8 mouse cellular contexts compared by ENCODE assay signal in the genomic region with DNA sequence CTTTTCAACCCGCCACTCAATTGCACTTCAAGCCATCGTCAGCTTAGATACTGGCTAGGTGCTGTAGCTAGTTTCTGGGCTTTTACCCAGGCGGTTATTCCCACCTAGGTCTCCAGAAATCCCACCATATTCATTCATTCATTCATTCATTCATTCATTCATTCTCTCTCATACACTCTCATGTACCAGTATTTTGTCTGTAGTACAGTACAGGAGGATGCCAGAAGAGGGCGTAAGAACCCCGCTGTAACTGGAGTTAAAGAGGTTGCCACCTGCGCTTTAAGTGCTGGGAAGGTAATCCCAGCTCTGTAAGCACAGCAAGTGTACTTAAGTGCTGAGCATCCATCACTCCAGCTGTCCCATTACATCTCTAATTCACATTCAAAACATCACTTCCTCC. TPM values are rescaled to one million over a fixed set of nuclear protein-coding genes. Genes with fewer than 3 reads are reported as not detected.
DNase-seq lines count a peak whose midpoint lies in the region; ATAC-seq lines count a peak whose summit lies in the region.

No protein-coding gene starts in this region.

- no peak overlapping the region for H3K4me3 ChIP-seq in forebrain, embryonic 12.5 days (replicated peaks)
- no peak overlapping the region for H3K4me3 ChIP-seq in forebrain, embryonic 16.5 days (replicated peaks; ENCODE audit: low read length)
- peak overlapping the region; percentile 70; the same call in 1 of the 2 replicates for H3K4me3 ChIP-seq in midbrain, embryonic 10.5 days
- H3K4me3 ChIP-seq in midbrain, embryonic 11.5 days (ENCODE audit: low read depth, low read length), result no peak overlapping the region
- H3K4me3 ChIP-seq in limb, embryonic 12.5 days (replicated peaks), result peak overlapping the region; percentile 61; the same call in 1 of the 2 replicates

- DNase-seq in midbrain, embryonic 10.5 days (ENCODE audit: low spot score), result no peak
- no peak for DNase-seq in midbrain, embryonic 11.5 days (ENCODE audit: low spot score, missing footprints)
- peak; percentile 53 for DNase-seq in splenic B cell, adult 2 months (ENCODE audit: low read depth, low spot score)
- DNase-seq in spleen, adult 12 weeks (ENCODE audit: low spot score), result no peak
- DNase-seq in frontal cortex, postnatal 36 days (ENCODE audit: low spot score in 2 of 2), result no peak

- H3K9ac ChIP-seq in forebrain, embryonic 12.5 days, result no peak overlapping the region
- no peak overlapping the region for H3K9ac ChIP-seq in forebrain, embryonic 16.5 days (replicated peaks; ENCODE audit: low read depth, low read length)
- no peak overlapping the region for H3K9ac ChIP-seq in midbrain, embryonic 11.5 days (ENCODE audit: low read length)
- H3K9ac ChIP-seq in limb, embryonic 12.5 days (replicated peaks), result no peak overlapping the region

- 40% methylated on average over 6 of the region's 6 CpGs for WGBS in forebrain, embryonic 12.5 days
- WGBS in forebrain, embryonic 16.5 days, result 51% methylated on average over 6 of the region's 6 CpGs
- WGBS in midbrain, embryonic 10.5 days, result 42% methylated on average over 6 of the region's 6 CpGs
- 39% methylated on average over 6 of the region's 6 CpGs for WGBS in midbrain, embryonic 11.5 days
- WGBS in limb, embryonic 12.5 days, result 45% methylated on average over 6 of the region's 6 CpGs

- H3K36me3 ChIP-seq in forebrain, embryonic 12.5 days (replicated peaks), result 0 out of 2 replicates have a peak, but pooled peaks cover 9% of the 10 kb centered on the region
- H3K36me3 ChIP-seq in forebrain, embryonic 16.5 days (ENCODE audit: control insufficient read depth, insufficient read depth), result no peaks in the 10 kb centered on the region
- H3K36me3 ChIP-seq in midbrain, embryonic 10.5 days, result peaks cover 19% of the 10 kb centered on the region
- H3K36me3 ChIP-seq in midbrain, embryonic 11.5 days (ENCODE audit: control insufficient read depth, insufficient read depth, low read length), result no peaks in the 10 kb centered on the region
- peaks cover 18% of the 10 kb centered on the region for H3K36me3 ChIP-seq in limb, embryonic 12.5 days
- no peaks in the 10 kb centered on the region; the same call in 1 of the 2 replicates for H3K36me3 ChIP-seq in splenic B cell, adult 2 months (ENCODE audit: control insufficient read depth, insufficient read depth, low read length, poor library complexity, severe bottlenecking)

- H3K4me2 ChIP-seq in forebrain, embryonic 12.5 days, result peak overlapping the region; percentile 72
- no peak overlapping the region for H3K4me2 ChIP-seq in forebrain, embryonic 16.5 days (ENCODE audit: low read length)
- H3K4me2 ChIP-seq in midbrain, embryonic 11.5 days, result no peak overlapping the region
- peak overlapping the region; percentile 70 for H3K4me2 ChIP-seq in limb, embryonic 12.5 days

- H3K27ac ChIP-seq in forebrain, embryonic 12.5 days, result no peak overlapping the region
- H3K27ac ChIP-seq in forebrain, embryonic 16.5 days (ENCODE audit: low read length), result no peak overlapping the region
- no peak overlapping the region for H3K27ac ChIP-seq in midbrain, embryonic 10.5 days (replicated peaks)
- no peak overlapping the region for H3K27ac ChIP-seq in midbrain, embryonic 11.5 days (ENCODE audit: low read depth, low read length)
- no peak overlapping the region for H3K27ac ChIP-seq in limb, embryonic 12.5 days

- ATAC-seq in forebrain, embryonic 12.5 days (ENCODE audit: low FRiP score), result no peak
- ATAC-seq in forebrain, embryonic 16.5 days, result no peak
- no peak for ATAC-seq in midbrain, embryonic 11.5 days (ENCODE audit: low FRiP score)
- no peak for ATAC-seq in limb, embryonic 12.5 days (ENCODE audit: insufficient number of reproducible peaks, insufficient read depth, low FRiP score, low TSS enrichment, low read depth)

- peaks cover 62% of the 10 kb centered on the region for H3K4me1 ChIP-seq in forebrain, embryonic 12.5 days
- peaks cover 51% of the 10 kb centered on the region for H3K4me1 ChIP-seq in forebrain, embryonic 16.5 days (replicated peaks; ENCODE audit: control insufficient read depth, insufficient read depth, low read length)
- H3K4me1 ChIP-seq in midbrain, embryonic 10.5 days, result peaks cover 74% of the 10 kb centered on the region
- H3K4me1 ChIP-seq in midbrain, embryonic 11.5 days (ENCODE audit: control insufficient read depth, insufficient read depth, low read length), result peaks cover 36% of the 10 kb centered on the region
- peaks cover 35% of the 10 kb centered on the region for H3K4me1 ChIP-seq in limb, embryonic 12.5 days (replicated peaks)

- 0 out of 2 replicates have a peak, but pooled peaks cover 3% of the 10 kb centered on the region for H3K27me3 ChIP-seq in forebrain, embryonic 12.5 days
- H3K27me3 ChIP-seq in forebrain, embryonic 16.5 days (replicated peaks; ENCODE audit: control insufficient read depth, insufficient read depth, low read length), result no peaks in the 10 kb centered on the region
- no peaks in the 10 kb centered on the region; the same call in 1 of the 2 replicates for H3K27me3 ChIP-seq in midbrain, embryonic 10.5 days (ENCODE audit: low read depth, poor library complexity, severe bottlenecking)
- no peaks in the 10 kb centered on the region for H3K27me3 ChIP-seq in midbrain, embryonic 11.5 days (ENCODE audit: control insufficient read depth, insufficient read depth, low read length)
- H3K27me3 ChIP-seq in limb, embryonic 12.5 days, result peaks cover 3% of the 10 kb centered on the region; the same call in 1 of the 2 replicates
- no peaks in the 10 kb centered on the region for H3K27me3 ChIP-seq in splenic B cell, adult 2 months (ENCODE audit: control insufficient read depth, insufficient read depth, low read length, poor library complexity, severe bottlenecking)

- no peaks in the 10 kb centered on the region for H3K9me3 ChIP-seq in forebrain, embryonic 12.5 days
- H3K9me3 ChIP-seq in forebrain, embryonic 16.5 days (ENCODE audit: control insufficient read depth, low read length), result no peaks in the 10 kb centered on the region
- no peaks in the 10 kb centered on the region for H3K9me3 ChIP-seq in midbrain, embryonic 10.5 days (replicated peaks)
- H3K9me3 ChIP-seq in midbrain, embryonic 11.5 days (ENCODE audit: control insufficient read depth, low read length), result no peaks in the 10 kb centered on the region
- H3K9me3 ChIP-seq in limb, embryonic 12.5 days, result no peaks in the 10 kb centered on the region

RNA-seq across cellular contexts. Expression of a gene that starts 0.7 kb away (rescaled TPM):
- 32.0 and 33.0 TPM in 2 replicates for polyA plus RNA-seq in forebrain, embryonic 12.5 days (2016; fragmentation: Nextera tagmentation; extraction: Ambion mirVana)
- 55.2 and 56.6 TPM in 2 replicates for polyA plus RNA-seq in forebrain, embryonic 16.5 days (2015; fragmentation: Nextera tagmentation; extraction: Ambion mirVana)
- polyA plus RNA-seq in midbrain, embryonic 10.5 days (2016; fragmentation: Nextera tagmentation; extraction: Ambion mirVana), result 28.1 and 30.8 TPM in 2 replicates
- 22.0 and 22.7 TPM in 2 replicates for polyA plus RNA-seq in midbrain, embryonic 11.5 days (2014; fragmentation: Nextera tagmentation; extraction: Ambion mirVana)
- 24.0 and 24.2 TPM in 2 replicates for polyA plus RNA-seq in limb, embryonic 12.5 days (2016; fragmentation: Nextera tagmentation; extraction: Ambion mirVana)

RNA-seq across cellular contexts. Expression of a gene that starts 1.8 kb away (rescaled TPM):
- polyA plus RNA-seq in forebrain, embryonic 12.5 days (2016; fragmentation: Nextera tagmentation; extraction: Ambion mirVana), result 26.3 and 28.1 TPM in 2 replicates
- 21.5 and 32.9 TPM in 2 replicates for polyA plus RNA-seq in forebrain, embryonic 16.5 days (2015; fragmentation: Nextera tagmentation; extraction: Ambion mirVana)
- 7.6 and 12.5 TPM in 2 replicates for polyA plus RNA-seq in midbrain, embryonic 10.5 days (2016; fragmentation: Nextera tagmentation; extraction: Ambion mirVana)
- polyA plus RNA-seq in midbrain, embryonic 11.5 days (2014; fragmentation: Nextera tagmentation; extraction: Ambion mirVana), result 11.3 and 11.5 TPM in 2 replicates
- 6.9 and 7.0 TPM in 2 replicates for polyA plus RNA-seq in limb, embryonic 12.5 days (2016; fragmentation: Nextera tagmentation; extraction: Ambion mirVana)

RNA-seq across cellular contexts. Expression of a gene that starts 12.5 kb away (rescaled TPM):
- 10.2 and 11.4 TPM in 2 replicates for polyA plus RNA-seq in forebrain, embryonic 12.5 days (2016; fragmentation: Nextera tagmentation; extraction: Ambion mirVana)
- polyA plus RNA-seq in forebrain, embryonic 16.5 days (2015; fragmentation: Nextera tagmentation; extraction: Ambion mirVana), result 13.3 and 16.5 TPM in 2 replicates
- polyA plus RNA-seq in midbrain, embryonic 10.5 days (2016; fragmentation: Nextera tagmentation; extraction: Ambion mirVana), result 12.7 and 15.0 TPM in 2 replicates
- polyA plus RNA-seq in midbrain, embryonic 11.5 days (2014; fragmentation: Nextera tagmentation; extraction: Ambion mirVana), result 9.5 and 10.1 TPM in 2 replicates
- polyA plus RNA-seq in limb, embryonic 12.5 days (2016; fragmentation: Nextera tagmentation; extraction: Ambion mirVana), result 10.7 and 13.7 TPM in 2 replicates

RNA-seq across cellular contexts. Expression of a gene that starts 22.8 kb away (rescaled TPM):
- polyA plus RNA-seq in forebrain, embryonic 12.5 days (2016; fragmentation: Nextera tagmentation; extraction: Ambion mirVana), result 9.0 and 9.4 TPM in 2 replicates
- polyA plus RNA-seq in forebrain, embryonic 16.5 days (2015; fragmentation: Nextera tagmentation; extraction: Ambion mirVana), result 33.6 and 45.1 TPM in 2 replicates
- 0.53 and 1.2 TPM in 2 replicates for polyA plus RNA-seq in midbrain, embryonic 10.5 days (2016; fragmentation: Nextera tagmentation; extraction: Ambion mirVana)
- 2.2 and 2.8 TPM in 2 replicates for polyA plus RNA-seq in midbrain, embryonic 11.5 days (2014; fragmentation: Nextera tagmentation; extraction: Ambion mirVana)
- 0.69 and 0.78 TPM in 2 replicates for polyA plus RNA-seq in limb, embryonic 12.5 days (2016; fragmentation: Nextera tagmentation; extraction: Ambion mirVana)

Comparison
In these comparisons a context has a peak if more than half of its experiments do, and no peak if none do; other contexts are left out.
1. H3K4me2 ChIP-seq: peak in forebrain, embryonic 12.5 days (single experiment) and limb, embryonic 12.5 days (single experiment); none in forebrain, embryonic 16.5 days (single experiment) and midbrain, embryonic 11.5 days (single experiment).
2. H3K4me3 ChIP-seq: peak in midbrain, embryonic 10.5 days (single experiment) and limb, embryonic 12.5 days (single experiment); none in forebrain, embryonic 12.5 days (single experiment), forebrain, embryonic 16.5 days (single experiment) and midbrain, embryonic 11.5 days (single experiment).